Mouse (Mus musculus): ENCODE data around the gene A730061H03Rik.

DNA sequence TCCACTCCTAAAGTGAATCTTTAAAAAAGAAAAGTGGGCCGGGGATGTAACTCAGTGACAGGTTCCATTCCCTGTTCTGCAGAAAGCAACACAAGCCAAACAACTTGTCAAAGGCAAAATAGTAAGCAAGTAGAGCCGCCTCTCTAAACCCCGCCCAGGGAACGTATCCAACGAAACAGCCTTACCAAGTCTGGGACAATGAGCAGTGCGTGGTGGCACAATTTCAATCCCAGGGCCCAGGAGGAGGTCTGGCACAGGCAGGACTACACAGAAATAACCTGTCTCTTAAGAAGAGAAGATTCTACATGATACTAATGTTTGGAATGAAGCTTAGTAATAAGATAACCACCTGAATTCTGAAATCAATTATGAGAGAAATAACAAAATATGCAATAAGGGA, 10.0 kb downstream of the A730061H03Rik start:
- TF ChIP-seq CTCF (IDR thresholded peaks at IDR 0.05) (no peak), EP300 (IDR thresholded peaks at IDR 0.05) (no peak)

Measured in lung, postnatal 0 days (tissue).